Mouse (Mus musculus): Measurements from ENCODE around the gene Tsc22d3. TPM values are rescaled to one million over a fixed set of nuclear protein-coding genes. Genes with fewer than 3 reads are reported as not detected.

The Tsc22d3 gene
- polyA plus RNA-seq, 2 experiments = 52.9 to 96.0 TPM

GRCm38 (mm10) chrX:140591176-140591575 lies 9.3 kb downstream of the Tsc22d3 start:
- H3K27me3 ChIP-seq (ENCODE audit: control insufficient read depth, insufficient read depth, low read length) = no peaks in the 10 kb centered on the region; the same call in 1 of the 2 replicates
- no peaks in the 10 kb centered on the region for H3K9me3 ChIP-seq (ENCODE audit: control insufficient read depth, low read length)
- H3K36me3 ChIP-seq (ENCODE audit: control insufficient read depth, insufficient read depth, low read length) = no peaks in the 10 kb centered on the region
- TF ChIP-seq POLR2A (IDR thresholded peaks at IDR 0.05; ENCODE audit: borderline replicate concordance, extremely low read depth, insufficient read depth, insufficient read length) = no peak
- DNase-seq (ENCODE audit: low spot score) (no peak), ATAC-seq (ENCODE audit: low FRiP score, low read depth) (no peak)
- H3K27ac ChIP-seq (replicated peaks; ENCODE audit: low read depth, low read length) = no peak overlapping the region
- no peak overlapping the region for H3K4me3 ChIP-seq (replicated peaks; ENCODE audit: low read length)
- H3K4me1 ChIP-seq (ENCODE audit: control insufficient read depth, insufficient read depth, low read length) = no peaks in the 10 kb centered on the region
- WGBS = 85% methylated on average over 3 of the region's 3 CpGs
- no peak overlapping the region for H3K4me2 ChIP-seq (replicated peaks; ENCODE audit: low read depth, low read length, severe bottlenecking)
- no peak overlapping the region for H3K9ac ChIP-seq (ENCODE audit: low read depth, low read length, severe bottlenecking)

- H3K4me3 ChIP-seq (replicated peaks; ENCODE audit: low read length) = no peak overlapping the region
- no peaks in the 10 kb centered on the region; the same call in 1 of the 2 replicates for H3K27me3 ChIP-seq (ENCODE audit: control insufficient read depth, insufficient read depth, low read length)
- H3K9ac ChIP-seq (ENCODE audit: low read depth, low read length, severe bottlenecking) = no peak overlapping the region
- DNase-seq (ENCODE audit: low spot score) = no peak
- H3K4me2 ChIP-seq (replicated peaks; ENCODE audit: low read depth, low read length, severe bottlenecking) = no peak overlapping the region
- H3K4me1 ChIP-seq (ENCODE audit: control insufficient read depth, insufficient read depth, low read length) = no peaks in the 10 kb centered on the region
- no peak overlapping the region for H3K27ac ChIP-seq (replicated peaks; ENCODE audit: low read depth, low read length)
- no peaks in the 10 kb centered on the region for H3K9me3 ChIP-seq (ENCODE audit: control insufficient read depth, low read length)
- 63% methylated on average over 2 of the region's 2 CpGs for WGBS
- TF ChIP-seq POLR2A (IDR thresholded peaks at IDR 0.05; ENCODE audit: borderline replicate concordance, extremely low read depth, insufficient read depth, insufficient read length) = no peak
- no peak for ATAC-seq (ENCODE audit: low FRiP score, low read depth)
- H3K36me3 ChIP-seq (ENCODE audit: control insufficient read depth, insufficient read depth, low read length) = no peaks in the 10 kb centered on the region
These were observed 10.3 kb downstream of the Tsc22d3 start for GRCm38 (mm10) chrX:140590142-140590541.

GRCm38 (mm10) chrX:140589194-140589751 lies 11.2 kb downstream of the Tsc22d3 start:
- Histone ChIP-seq H3K27me3 (ENCODE audit: control insufficient read depth, insufficient read depth, low read length) (no peaks in the 10 kb centered on the region; the same call in 1 of the 2 replicates), H3K4me3 (replicated peaks; ENCODE audit: low read length) (no peak overlapping the region), H3K4me2 (replicated peaks; ENCODE audit: low read depth, low read length, severe bottlenecking) (no peak overlapping the region), H3K9ac (ENCODE audit: low read depth, low read length, severe bottlenecking) (no peak overlapping the region), H3K27ac (replicated peaks; ENCODE audit: low read depth, low read length) (no peak overlapping the region), H3K9me3 (ENCODE audit: control insufficient read depth, low read length) (no peaks in the 10 kb centered on the region), H3K4me1 (ENCODE audit: control insufficient read depth, insufficient read depth, low read length) (no peaks in the 10 kb centered on the region), H3K36me3 (ENCODE audit: control insufficient read depth, insufficient read depth, low read length) (no peaks in the 10 kb centered on the region)
- WGBS = 55% methylated on average over 4 of the region's 4 CpGs
- no peak for ATAC-seq (ENCODE audit: low FRiP score, low read depth)
- no peak for DNase-seq (ENCODE audit: low spot score)
- no peak for TF ChIP-seq POLR2A (IDR thresholded peaks at IDR 0.05; ENCODE audit: borderline replicate concordance, extremely low read depth, insufficient read depth, insufficient read length)

- 71% methylated on average over 5 of the region's 5 CpGs for WGBS
- H3K9me3 ChIP-seq (ENCODE audit: control insufficient read depth, low read length) = no peaks in the 10 kb centered on the region
- no peak overlapping the region for H3K9ac ChIP-seq (ENCODE audit: low read depth, low read length, severe bottlenecking)
- no peak overlapping the region for H3K4me2 ChIP-seq (replicated peaks; ENCODE audit: low read depth, low read length, severe bottlenecking)
- H3K36me3 ChIP-seq (ENCODE audit: control insufficient read depth, insufficient read depth, low read length) = no peaks in the 10 kb centered on the region
- DNase-seq (ENCODE audit: low spot score) = no peak
- ATAC-seq (ENCODE audit: low FRiP score, low read depth) = no peak
- peaks cover 4% of the 10 kb centered on the region; the same call in 1 of the 2 replicates for H3K27me3 ChIP-seq (ENCODE audit: control insufficient read depth, insufficient read depth, low read length)
- H3K27ac ChIP-seq (replicated peaks; ENCODE audit: low read depth, low read length) = no peak overlapping the region
- no peaks in the 10 kb centered on the region for H3K4me1 ChIP-seq (ENCODE audit: control insufficient read depth, insufficient read depth, low read length)
- H3K4me3 ChIP-seq (replicated peaks; ENCODE audit: low read length) = no peak overlapping the region
- TF ChIP-seq POLR2A (IDR thresholded peaks at IDR 0.05; ENCODE audit: borderline replicate concordance, extremely low read depth, insufficient read depth, insufficient read length) = no peak
These were observed 11.9 kb downstream of the Tsc22d3 start for GRCm38 (mm10) chrX:140588534-140588933.

GRCm38 (mm10) chrX:140580416-140580815 lies 20.0 kb downstream of the Tsc22d3 start:
- H3K4me1 ChIP-seq (ENCODE audit: control insufficient read depth, insufficient read depth, low read length) = no peaks in the 10 kb centered on the region
- DNase-seq (ENCODE audit: low spot score) (no peak), ATAC-seq (ENCODE audit: low FRiP score, low read depth) (no peak)
- H3K9ac ChIP-seq (ENCODE audit: low read depth, low read length, severe bottlenecking) = no peak overlapping the region
- WGBS = 76% methylated on average over 3 of the region's 3 CpGs
- no peak overlapping the region for H3K27ac ChIP-seq (replicated peaks; ENCODE audit: low read depth, low read length)
- no peak overlapping the region for H3K4me2 ChIP-seq (replicated peaks; ENCODE audit: low read depth, low read length, severe bottlenecking)
- 0 out of 2 replicates have a peak, but pooled peaks cover 4% of the 10 kb centered on the region for H3K27me3 ChIP-seq (ENCODE audit: control insufficient read depth, insufficient read depth, low read length)
- TF ChIP-seq POLR2A (IDR thresholded peaks at IDR 0.05; ENCODE audit: borderline replicate concordance, extremely low read depth, insufficient read depth, insufficient read length) = no peak
- no peaks in the 10 kb centered on the region for H3K9me3 ChIP-seq (ENCODE audit: control insufficient read depth, low read length)
- no peak overlapping the region for H3K4me3 ChIP-seq (replicated peaks; ENCODE audit: low read length)
- H3K36me3 ChIP-seq (ENCODE audit: control insufficient read depth, insufficient read depth, low read length) = no peaks in the 10 kb centered on the region

Data from limb, embryonic 14.5 days (tissue).